Mouse (Mus musculus): ENCODE results near the gene Armc8.

DNA sequence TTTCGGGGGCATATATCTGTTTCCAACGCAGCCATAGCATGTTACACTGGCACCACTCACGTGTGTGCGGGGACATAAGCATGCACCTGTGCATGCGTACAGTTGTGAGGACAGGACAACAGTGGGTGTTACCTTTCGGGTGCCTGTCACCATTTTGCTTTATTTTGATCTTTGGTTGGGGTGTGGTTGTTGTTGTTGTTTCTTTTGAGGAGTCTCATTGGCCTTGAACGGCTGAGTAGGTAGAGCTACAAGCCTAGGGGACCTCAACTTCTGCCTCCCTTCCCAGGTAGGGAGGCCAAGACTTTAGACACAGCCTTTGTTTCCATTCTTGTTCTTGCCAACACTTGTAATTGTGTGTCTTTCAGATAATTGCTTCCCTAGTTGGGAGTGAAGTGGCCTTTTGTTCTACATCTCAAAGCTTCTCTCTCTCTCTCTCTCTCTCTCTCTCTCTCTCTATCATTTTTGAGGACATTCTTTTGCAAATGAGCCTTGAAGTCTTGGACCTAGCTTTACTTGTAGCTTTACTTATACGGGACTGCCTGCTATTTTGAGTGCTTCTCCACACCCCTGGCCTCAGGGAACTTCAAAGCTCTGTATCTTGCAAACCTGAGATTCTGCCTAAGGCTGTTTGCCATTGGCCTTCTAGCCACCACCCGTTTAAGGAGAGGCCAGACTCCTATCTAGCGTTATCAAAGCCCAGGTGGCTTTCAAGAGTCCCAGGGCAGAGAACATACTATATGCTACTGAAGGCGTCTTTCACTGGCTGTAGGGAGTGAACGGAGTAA, 130.7 kb downstream of the Armc8 start:
- TF ChIP-seq POLR2A (IDR thresholded peaks at IDR 0.05; ENCODE audit: insufficient read length, low read depth), result no peak
- TF ChIP-seq POLR2AphosphoS2 (IDR thresholded peaks at IDR 0.05; ENCODE audit: insufficient read length, low read depth), result no peak
- no peak for TF ChIP-seq E2F4 (IDR thresholded peaks at IDR 0.05; ENCODE audit: insufficient read depth)
- TF ChIP-seq USF1 (IDR thresholded peaks at IDR 0.05; ENCODE audit: low read depth), result no peak
